Mouse (Mus musculus) CH12.LX (cell line): ENCODE data around the gene Acss1.

Experiments used
- CTCF ChIP-seq, 2 experiments: IDR thresholded peaks in 1 of 2; conservative IDR thresholded peaks in 1 of 2; 2 replicates each; pipeline ENCODE4 v1.5.1; 2011 to 2012; ENCODE audit warnings: low read depth in 2 of 2, low read length in 2 of 2, improper control_type of control experiment in 1 of 2, inconsistent platforms in 1 of 2, mild to moderate bottlenecking in 1 of 2, moderate library complexity in 1 of 2
- ELF1 ChIP-seq: IDR thresholded peaks from 2 replicates; pipeline ENCODE4 v1.6.1; 2014; ENCODE audit warnings: low read depth, mild to moderate bottlenecking, inconsistent platforms, low read length, improper control_type of control experiment
- ETS1 ChIP-seq: conservative IDR thresholded peaks from 2 replicates; pipeline ENCODE4 v1.6.1; 2012; ENCODE audit warnings: low read depth, mild to moderate bottlenecking, inconsistent platforms, low read length, improper control_type of control experiment, moderate library complexity
- JUND ChIP-seq: conservative IDR thresholded peaks from 2 replicates; pipeline ENCODE4 v1.6.1; 2011; ENCODE audit warnings: low read depth, low read length, improper control_type of control experiment
- MAZ ChIP-seq: IDR thresholded peaks from 2 replicates; pipeline ENCODE4 v1.6.1; 2012; ENCODE audit warnings: low read depth, mild to moderate bottlenecking, inconsistent platforms, low read length, improper control_type of control experiment, moderate library complexity
- POLR2A ChIP-seq: IDR thresholded peaks from 2 replicates; pipeline ENCODE4 v1.6.1; 2011; ENCODE audit warnings: low read depth, mild to moderate bottlenecking, improper control_type of control experiment, low read length
- RAD21 ChIP-seq: IDR thresholded peaks from 2 replicates; pipeline ENCODE4 v1.6.1; 2011; ENCODE audit warnings: low read depth, mild to moderate bottlenecking, low read length, improper control_type of control experiment, moderate library complexity

DNA sequence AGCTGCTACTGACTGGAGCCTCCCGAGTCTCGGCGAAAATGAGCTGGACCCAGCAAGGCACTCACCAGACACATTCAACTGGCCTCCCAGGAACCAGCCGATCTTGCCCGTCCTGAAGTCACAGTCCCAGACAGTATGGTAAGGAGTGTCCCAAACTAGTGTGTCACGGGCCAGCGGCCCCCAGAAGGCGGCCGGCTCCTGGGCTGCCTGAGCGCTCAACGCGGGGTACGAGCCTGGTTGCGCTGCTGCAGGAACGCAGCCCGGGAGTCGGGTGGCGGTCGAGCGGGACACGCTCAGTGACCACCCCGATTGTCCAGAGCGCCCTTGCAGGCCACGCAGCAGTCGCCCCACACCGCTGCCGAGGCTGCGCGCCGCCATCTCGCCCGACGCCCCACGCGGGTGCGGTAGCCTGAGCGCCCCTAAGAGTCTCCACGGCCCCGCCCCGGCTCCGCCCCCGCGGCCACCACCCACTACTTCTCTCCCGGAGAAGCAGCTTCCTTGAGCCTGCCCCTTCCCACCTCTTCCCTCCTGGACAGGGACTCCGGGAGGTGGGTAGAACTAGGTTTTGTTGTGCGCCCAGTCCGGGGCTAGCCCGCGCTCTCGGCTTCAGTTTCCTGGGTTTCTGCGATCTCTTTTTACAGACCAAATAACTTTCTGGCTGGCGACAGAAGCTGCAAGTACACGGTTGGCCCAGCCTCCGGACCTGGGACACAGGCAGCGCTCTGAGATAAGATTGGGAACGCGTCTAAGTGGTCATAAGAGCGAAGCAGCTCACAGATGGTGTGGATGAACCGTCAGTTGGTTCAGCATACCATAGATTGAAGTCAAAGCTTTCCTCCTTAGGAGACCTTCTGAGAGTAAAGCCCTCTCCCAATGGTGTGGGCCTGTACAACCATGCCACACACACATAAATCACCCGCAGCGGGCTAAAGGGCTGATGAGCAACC lies at the start of gene Acss1:
- no peak for TF ChIP-seq POLR2A
- TF ChIP-seq CTCF (conservative IDR thresholded peaks at IDR 0.05 in 1 of 2, IDR thresholded peaks at IDR 0.05 in 1 of 2; ENCODE audit: low read depth in 2 of 2, low read length in 2 of 2), result no peak
- TF ChIP-seq RAD21, result no peak
- no peak for TF ChIP-seq JUND
- no peak for TF ChIP-seq MAZ
- no peak for TF ChIP-seq ELF1
- no peak for TF ChIP-seq ETS1
